Mouse (Mus musculus) ovary, adult 18-20 months (tissue): ENCODE results near the gene Meis1.

Experiments used
- DNase-seq: peaks from one replicate; pipeline ENCODE4 v3.0.0; 2022; ENCODE audit warnings: low spot score, mixed read lengths

Meis1 gene

GRCm38 (mm10) chr11:19014441-19015161, 4.2 kb downstream of the Meis1 start:
- DNase-seq, result no peak

GRCm38 (mm10) chr11:19014113-19014440, 4.7 kb downstream of the Meis1 start:
- no peak for DNase-seq

- no peak for DNase-seq
Observed at GRCm38 (mm10) chr11:19013141-19014112, 5.4 kb downstream of the Meis1 start.

- DNase-seq, result no peak
Observed at GRCm38 (mm10) chr11:19012463-19013115, 6.2 kb downstream of the Meis1 start.

GRCm38 (mm10) chr11:19012001-19012400, 6.8 kb downstream of the Meis1 start:
- DNase-seq, result no peak

- DNase-seq, result no peak
Observed at GRCm38 (mm10) chr11:19011108-19011805, 7.5 kb downstream of the Meis1 start.

- DNase-seq, result peak; percentile 57
Observed at GRCm38 (mm10) chr11:19010396-19010811, 8.4 kb downstream of the Meis1 start.

GRCm38 (mm10) chr11:19009536-19010395, 9.0 kb downstream of the Meis1 start:
- no peak for DNase-seq

GRCm38 (mm10) chr11:19008610-19009384, 10.0 kb downstream of the Meis1 start:
- no peak for DNase-seq

- no peak for DNase-seq
Observed at GRCm38 (mm10) chr11:19007541-19008424, 11.0 kb downstream of the Meis1 start.

- DNase-seq, result no peak
Observed at GRCm38 (mm10) chr11:19007068-19007467, 11.7 kb downstream of the Meis1 start.

GRCm38 (mm10) chr11:19005913-19006693, 12.7 kb downstream of the Meis1 start:
- no peak for DNase-seq

- DNase-seq, result no peak
Observed at GRCm38 (mm10) chr11:19005007-19005912, 13.5 kb downstream of the Meis1 start.

GRCm38 (mm10) chr11:19003066-19003465, 15.7 kb downstream of the Meis1 start:
- DNase-seq, result no peak

GRCm38 (mm10) chr11:18996767-18997166, 22.0 kb downstream of the Meis1 start:
- no peak for DNase-seq

GRCm38 (mm10) chr11:18996289-18996688, 22.5 kb downstream of the Meis1 start:
- DNase-seq, result no peak

GRCm38 (mm10) chr11:18992796-18993195, 26.0 kb downstream of the Meis1 start:
- DNase-seq, result no peak
